Mouse (Mus musculus) spleen, adult 18-20 months (tissue): ENCODE measurements around the gene Foxn2.
A peak's percentile ranks its signal among the peaks of the same experiment; 100 is the strongest.
"Not testable (repeated sequence)": the region's sequence is repeated elsewhere in the genome, so short reads cannot be mapped to it uniquely, and the experiment has no call there.

Experiments used
- DNase-seq, 2 experiments: peaks; one replicate each; pipeline ENCODE4 v3.0.0; 2022; ENCODE audit warnings: mixed read lengths in 2 of 2

The Foxn2 gene

DNA sequence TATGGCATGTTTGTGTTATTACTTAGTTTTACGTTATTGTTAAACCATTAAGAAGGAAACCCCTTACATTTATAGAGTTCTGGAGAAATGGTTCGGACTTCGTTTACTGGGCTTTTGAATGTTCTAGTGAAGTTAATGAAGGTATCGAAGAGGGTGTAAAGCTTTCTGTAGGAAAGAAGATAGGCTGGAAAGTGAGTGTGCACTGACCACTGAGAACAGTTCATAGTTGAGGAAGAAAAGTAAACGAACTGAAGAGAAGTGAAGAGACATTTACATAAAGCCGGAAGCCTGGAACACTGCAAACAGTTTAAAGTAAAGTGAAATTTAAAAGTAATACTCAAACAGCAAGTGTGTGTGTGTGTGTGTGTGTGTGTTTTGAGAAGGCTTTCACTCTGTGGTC, 2.1 kb downstream of the Foxn2 start:
- DNase-seq: no peak

DNA sequence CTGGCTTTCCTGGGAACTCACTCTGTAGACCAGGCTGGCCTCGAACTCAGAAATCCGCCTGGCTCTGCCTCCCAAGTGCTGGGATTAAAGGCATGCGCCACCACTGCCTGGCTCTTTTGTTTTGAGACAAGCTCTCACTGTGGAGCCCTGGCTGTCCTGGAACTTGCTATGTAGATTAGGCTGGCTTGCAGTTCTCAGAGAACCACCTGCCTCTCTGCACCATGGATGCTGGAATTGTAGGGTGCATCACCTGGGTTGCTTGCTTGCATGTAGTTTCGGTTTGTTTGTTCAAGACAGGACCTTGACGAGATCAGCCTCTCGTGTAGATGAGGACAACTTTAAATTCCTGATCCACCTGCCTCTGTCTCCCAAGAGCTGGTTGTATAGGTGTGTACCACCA, 2.7 kb downstream of the Foxn2 start:
- DNase-seq: no peak

DNA sequence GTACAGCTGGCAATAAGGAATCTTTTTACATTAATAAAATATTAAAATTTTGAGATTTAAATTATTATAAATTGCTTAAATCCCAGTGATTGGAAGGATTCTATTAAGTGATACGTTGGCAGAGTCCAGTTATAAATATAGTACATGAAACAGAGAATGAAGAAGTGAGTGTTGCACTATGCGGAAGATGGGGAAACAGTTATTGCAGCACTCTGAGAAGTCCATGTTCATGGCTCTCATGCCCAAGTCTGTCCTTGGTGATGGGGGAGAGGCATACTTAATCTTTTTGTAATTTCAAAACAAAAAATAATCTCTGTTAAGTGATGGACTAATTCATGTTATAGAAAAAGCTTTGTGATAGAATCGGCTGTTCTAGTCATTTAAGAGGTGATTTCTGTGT, 17.6 kb downstream of the Foxn2 start:
- DNase-seq: no peak

DNA sequence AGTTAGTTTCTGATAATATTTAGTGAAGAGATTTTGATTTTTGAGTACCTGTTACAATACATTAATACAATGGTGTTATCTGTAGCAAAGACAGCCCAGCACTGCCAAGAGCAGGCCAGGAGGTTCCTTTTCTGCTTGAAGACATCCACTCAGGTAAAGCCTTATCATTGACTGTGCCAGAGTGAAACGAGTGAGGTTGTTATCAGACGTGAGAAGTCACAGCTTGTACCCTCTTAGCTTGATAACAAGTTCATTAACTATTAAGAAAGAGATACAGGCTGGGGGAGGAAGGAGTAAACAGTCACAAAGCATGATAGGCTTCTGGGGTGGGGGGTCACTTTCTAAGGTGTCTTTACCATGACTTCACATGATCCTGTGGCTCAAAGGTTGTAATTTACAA, 19.0 kb downstream of the Foxn2 start:
- DNase-seq: no peak

DNA sequence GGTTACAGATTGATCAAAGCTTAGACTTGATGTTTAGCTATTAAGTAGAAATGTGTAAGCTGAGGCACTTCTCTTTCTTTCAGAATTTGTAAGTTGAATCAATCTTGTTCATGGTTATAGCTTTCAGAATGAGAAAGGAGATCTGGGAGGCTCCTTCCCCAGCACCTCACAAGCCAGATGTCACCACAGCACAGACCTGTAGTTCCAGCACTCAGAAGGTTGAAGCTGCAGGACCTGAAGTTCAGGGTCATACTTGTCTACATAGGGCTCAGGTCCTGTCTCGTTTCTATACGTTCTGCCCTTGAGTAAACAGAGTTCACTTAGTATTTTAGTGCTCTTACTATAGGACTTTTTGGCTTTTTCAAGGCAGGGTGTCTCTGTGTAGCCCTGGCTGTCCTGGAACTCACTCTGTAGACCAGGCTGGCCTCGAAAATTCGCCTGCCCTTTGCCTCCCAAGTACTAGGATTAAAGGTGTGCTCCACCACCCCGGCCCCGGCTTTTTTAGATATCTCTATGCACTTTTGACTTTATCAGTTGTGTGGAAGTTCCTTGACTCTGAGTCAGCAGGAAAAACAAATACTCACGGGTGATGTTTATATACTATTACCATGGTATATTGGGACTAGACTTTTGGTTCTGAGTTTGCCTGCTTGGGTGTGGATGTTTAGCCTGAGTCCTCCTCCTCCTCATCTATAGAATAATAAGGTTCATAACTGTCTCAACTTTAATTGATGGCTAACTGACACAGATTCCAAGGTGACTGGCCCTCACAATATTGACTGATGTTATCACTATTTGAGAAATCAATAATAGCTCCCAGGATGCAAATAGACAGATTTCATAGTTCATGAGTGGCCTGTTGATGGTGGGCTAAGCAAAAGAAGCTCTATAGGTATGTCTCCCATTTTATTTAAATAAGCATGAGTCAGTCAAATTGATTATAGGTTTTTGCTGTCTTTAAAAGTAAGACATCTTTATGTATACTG, 19.7 kb downstream of the Foxn2 start:
- no peak for DNase-seq

DNA sequence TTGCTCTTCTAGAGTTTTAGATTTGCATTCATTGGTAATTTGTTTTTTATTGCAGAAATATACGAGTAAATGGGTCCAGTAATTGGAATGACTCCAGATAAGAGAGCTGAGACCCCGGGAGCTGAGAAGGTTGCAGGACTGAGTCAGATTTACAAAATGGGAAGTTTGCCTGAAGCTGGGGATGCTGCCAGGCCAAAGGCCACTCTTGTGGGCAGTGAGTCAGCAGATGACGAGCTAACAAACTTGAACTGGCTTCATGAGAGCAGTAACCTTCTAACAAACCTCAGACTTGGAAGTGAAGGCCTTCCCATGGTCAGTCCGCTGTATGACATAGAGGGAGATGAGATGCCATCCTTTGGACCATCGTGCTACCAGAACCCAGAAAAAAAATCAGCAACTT, 22.1 kb downstream of the Foxn2 start:
- DNase-seq: no peak

GRCm38 (mm10) chr17:88466591-88466990, 26.1 kb downstream of the Foxn2 start:
- no peak for DNase-seq

- no peak for DNase-seq
Measured at GRCm38 (mm10) chr17:88467696-88468095, 27.2 kb downstream of the Foxn2 start.

DNA sequence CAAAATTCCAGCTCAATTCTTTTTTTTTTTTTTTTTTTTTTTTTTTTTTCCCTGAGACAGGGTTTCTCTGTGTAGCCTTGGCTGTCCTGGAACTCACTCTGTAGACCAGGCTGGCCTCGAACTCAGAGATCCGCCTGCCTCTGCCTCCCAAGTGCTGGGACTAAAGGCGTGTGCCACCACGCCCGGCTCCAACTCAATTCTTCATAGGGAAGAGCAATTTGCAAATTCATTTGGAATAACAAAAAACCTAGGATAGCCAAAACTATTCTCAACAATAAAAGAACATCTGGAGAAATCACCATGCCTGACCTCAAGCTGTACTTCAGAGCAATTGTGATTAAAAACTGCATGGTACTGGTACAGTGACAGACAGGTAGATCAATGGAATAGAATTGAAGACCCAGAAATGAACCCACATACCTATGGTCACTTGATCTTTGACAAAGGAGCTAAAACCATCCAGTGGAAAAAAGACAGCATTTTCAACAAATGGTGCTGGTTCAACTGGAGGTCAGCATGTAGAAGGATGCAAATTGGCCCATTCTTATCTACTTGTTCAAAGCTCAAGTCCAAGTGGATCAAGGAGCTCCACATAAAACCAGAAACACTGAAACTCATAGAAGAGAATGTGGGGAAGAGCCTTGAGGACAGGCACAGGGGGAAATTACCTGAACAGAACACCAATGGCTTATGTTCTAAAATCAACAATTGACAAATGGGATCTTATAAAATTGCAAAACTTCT, 28.3 kb downstream of the Foxn2 start:
- not testable (repeated sequence) for DNase-seq

DNA sequence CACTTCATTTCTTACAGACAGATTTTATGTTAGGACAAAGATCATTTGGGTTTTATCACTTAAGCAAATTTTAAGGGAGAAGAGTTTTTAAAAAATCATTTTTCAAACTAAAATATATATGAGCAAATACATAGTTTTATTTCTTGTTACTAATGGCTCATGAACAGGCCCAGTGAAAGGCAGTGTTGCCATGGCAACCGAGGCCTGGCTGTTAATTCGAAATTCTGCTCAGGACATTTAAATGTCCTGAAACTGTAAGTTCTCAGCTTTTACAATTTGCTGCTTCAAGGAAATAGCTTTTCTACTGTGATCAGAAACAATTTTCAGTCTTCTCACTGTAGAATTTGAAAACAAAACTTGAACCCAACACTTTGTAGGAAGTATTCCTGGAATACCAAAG, 33.3 kb downstream of the Foxn2 start:
- no peak for DNase-seq

- DNase-seq: no peak
Measured at GRCm38 (mm10) chr17:88477165-88477564, 36.7 kb downstream of the Foxn2 start.

DNA sequence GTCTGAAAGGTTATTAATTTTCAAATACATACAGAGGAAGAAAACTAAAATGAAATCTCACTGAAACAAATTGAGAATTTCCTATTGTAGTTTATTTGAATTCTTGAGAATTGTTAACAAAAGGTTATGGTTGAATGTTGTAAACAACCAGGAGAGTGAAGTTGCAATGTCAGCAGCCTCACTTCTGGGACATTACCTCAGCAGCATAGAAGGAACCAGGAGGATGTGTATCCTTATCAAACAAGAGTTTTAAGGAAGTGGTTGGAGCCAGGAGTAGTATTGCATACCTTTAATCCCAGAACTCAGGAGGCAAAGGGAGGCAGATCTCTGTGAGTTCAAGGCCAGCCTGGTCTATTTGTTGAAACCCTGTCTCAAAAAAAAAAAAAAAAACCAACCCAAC, 37.2 kb downstream of the Foxn2 start:
- DNase-seq: no peak

DNA sequence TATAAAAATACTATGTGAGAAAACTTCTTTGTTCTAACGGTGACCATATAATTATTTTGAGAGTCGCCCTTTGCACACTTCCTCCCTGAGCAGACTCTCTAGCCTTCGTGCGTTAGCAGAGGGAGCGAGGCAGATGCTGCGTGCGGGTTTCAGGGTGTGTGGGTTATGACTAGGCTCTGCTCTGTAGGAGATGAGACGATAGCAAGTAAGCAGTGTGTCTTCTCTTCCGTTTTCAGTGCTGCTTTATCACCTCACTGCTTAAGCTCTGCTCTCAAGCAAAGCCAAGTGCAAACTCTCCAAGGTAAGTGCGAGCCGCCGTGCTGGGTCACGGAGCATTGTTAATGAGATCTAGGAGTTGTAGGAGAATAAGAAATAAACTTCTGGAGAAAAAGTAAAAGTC, 38.5 kb downstream of the Foxn2 start:
- DNase-seq: no peak

- no peak for DNase-seq
Measured at GRCm38 (mm10) chr17:88480369-88480768, 39.9 kb downstream of the Foxn2 start.

DNA sequence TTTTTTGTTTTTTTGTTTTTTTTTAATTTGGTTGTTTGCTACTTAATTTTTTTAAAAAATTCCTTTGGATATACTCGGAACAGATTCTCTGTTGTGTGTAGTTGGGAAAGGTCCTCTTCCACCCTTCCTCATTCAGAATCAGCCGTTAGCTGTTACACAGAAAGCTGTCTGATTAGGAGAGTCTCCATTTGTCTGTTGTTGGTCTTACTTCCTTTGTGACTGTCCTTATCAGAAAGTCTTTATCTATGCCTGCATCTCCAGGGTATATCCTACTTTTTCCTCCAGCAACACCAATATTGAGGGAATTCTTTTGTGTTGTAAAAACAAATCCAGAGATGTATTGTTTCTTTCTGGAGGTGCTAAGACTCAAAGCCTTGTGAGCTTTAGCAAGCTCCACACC, 40.6 kb downstream of the Foxn2 start:
- DNase-seq: no peak

GRCm38 (mm10) chr17:88481587-88481986, 41.1 kb downstream of the Foxn2 start:
- no peak for DNase-seq

DNA sequence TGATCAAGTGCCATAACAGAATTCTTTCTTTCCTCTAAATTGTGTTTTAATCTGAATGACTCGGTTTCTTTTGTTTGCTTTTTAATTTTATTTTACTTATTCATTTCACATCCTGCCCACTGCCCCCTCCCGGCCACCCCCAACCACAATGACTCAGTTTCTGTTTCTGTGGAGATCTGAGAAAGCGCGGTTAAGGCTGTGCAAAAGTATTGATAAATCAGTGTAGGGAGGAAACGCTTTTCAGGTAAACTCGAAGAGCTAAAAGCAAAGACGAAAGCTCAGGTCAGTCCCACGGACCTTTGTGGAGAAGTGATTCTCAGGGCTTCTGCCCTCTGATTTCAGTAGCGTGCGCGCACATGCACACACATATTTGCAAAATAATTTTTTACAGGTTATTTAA, 44.0 kb downstream of the Foxn2 start:
- no peak for DNase-seq

GRCm38 (mm10) chr17:88484951-88485350, 44.4 kb downstream of the Foxn2 start:
- DNase-seq: no peak

GRCm38 (mm10) chr17:88490546-88490945, 50.0 kb downstream of the Foxn2 start:
- DNase-seq: no peak

DNA sequence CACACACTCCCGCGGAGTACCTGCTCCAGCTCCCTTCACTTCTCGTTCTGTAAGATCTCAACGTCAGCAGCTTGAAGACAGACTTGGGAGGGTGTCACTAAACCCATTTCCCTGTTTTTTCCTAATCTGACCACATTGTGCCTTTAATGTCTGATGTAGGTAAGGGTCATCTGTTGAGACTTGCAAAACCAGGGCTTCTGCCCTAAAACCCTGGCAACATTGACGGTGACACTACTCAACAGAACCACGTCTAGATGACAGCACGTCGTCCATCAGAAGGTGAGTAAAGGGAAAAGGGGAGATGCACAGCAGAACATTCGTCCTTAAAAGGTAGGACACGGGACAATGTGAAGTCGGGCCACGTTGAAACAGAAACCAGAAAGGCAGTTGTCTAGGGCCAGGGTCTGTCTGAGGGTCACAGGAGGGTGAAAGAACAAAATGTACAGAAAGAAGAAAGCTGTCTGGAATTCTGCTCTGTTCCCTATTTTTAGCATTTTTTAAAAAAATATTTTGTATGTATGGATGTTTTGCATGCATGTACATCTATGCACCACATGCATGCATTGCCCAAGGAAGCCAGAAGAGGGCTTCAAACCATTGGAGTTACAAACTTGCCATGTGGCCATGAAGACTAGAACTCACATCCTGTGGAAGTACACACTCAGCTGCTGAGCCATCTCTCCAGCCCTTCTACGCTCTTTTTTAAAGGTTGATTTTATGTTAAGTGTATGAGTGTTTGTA, 51.0 kb downstream of the Foxn2 start:
- peak in 1 of 2 experiments; percentile 11 for DNase-seq

DNA sequence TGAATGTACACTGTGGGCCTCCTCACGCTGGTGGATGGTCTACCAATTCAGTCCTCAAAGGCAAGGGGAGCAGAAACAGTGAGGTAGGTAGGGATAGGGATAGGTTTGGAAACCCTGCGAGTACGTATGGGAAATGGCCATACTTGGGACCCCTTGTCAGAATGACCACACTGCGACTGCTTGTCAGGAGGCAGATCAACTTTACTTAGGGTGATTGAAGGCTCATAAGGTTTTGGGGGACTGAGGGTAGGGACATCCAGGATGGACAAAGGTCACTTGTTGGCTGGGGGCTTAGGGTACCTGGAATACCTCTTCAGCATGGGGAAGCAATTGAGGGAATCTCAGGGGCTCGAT, 51.6 kb downstream of the Foxn2 start:
- no peak for DNase-seq

- DNase-seq: no peak
Measured at GRCm38 (mm10) chr17:88493551-88493950, 53.0 kb downstream of the Foxn2 start.

DNA sequence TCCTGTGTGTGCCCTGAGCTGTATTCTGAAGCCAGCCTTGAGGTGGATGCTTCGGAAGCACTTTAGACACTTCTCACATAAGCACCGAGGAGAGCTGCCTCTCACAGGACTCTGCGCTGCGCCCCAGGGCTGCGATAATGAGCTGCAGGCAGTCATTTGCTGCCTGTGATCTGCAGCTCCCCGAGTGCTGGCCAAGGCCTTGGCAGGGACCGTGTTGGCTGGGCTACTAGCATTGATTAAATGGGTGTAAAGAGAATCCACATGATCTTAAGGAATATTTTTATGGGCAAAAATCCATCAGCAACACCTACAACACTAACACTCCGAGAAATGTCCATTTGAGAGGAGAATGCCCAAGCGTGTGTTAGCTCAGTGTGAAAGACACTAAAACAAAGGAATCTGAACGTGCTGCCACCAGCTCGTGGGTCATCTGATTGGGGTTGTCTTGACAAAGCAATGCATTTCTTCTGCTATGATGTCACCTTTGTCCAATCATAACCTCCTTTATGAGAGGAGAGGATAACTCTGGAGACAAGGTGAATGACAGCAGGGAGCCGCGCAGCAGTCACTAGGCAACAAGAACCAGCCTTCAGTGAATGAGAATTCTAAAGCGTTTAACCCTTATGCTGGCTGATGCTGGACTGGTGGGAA, 53.7 kb downstream of the Foxn2 start:
- DNase-seq: no peak
